Mouse (Mus musculus) bone marrow, adult 2 months (tissue): ENCODE measurements around the gene Rasd1. TPM values are rescaled to one million over a fixed set of nuclear protein-coding genes. Genes with fewer than 3 reads are reported as not detected.
A peak's percentile ranks its signal among the peaks of the same experiment; 100 is the strongest.

Experiments used
- H3K27ac ChIP-seq: fragments of 200-500 bp; 2 replicates; pipeline ENCODE4 v1.5.1; 2012; ENCODE audit warnings: low read depth, mild to moderate bottlenecking, control low read depth, inconsistent platforms, low read length; ENCODE audit not compliant: control insufficient read depth, poor library complexity, insufficient read depth
- H3K4me1 ChIP-seq: fragments of 200-500 bp; 2 replicates; pipeline ENCODE4 v1.6.1; 2011; ENCODE audit warnings: low read length; ENCODE audit not compliant: control insufficient read depth, insufficient read depth
- H3K4me3 ChIP-seq: fragments of 200-500 bp; replicated peaks from 2 replicates; pipeline ENCODE3; 2011; ENCODE audit warnings: mild to moderate bottlenecking, low read depth, low read length, control low read depth; ENCODE audit not compliant: control insufficient read depth
- CTCF ChIP-seq: fragments of 200-500 bp; IDR thresholded peaks from 2 replicates; pipeline ENCODE4 v1.5.1; 2011; ENCODE audit warnings: low read length, control low read depth; ENCODE audit not compliant: control insufficient read depth, insufficient read depth
- POLR2A ChIP-seq: fragments of 200-500 bp; IDR thresholded peaks from 2 replicates; pipeline ENCODE4 v1.6.1; 2011; ENCODE audit warnings: low read depth, mild to moderate bottlenecking, control low read depth, low read length, borderline replicate concordance; ENCODE audit not compliant: control insufficient read depth
- WGBS: fragments of 180-500 bp; shearing (Covaris S2); methylation state at CpG from one replicate; pipeline ENCODE4 v1.1.7; 2018; 5-methylcytosine and 5-hydroxymethylcytosine counted together
- polyA plus RNA-seq: library from polyadenylated mRNA; stranded (reverse); fragments of >200 nt; gene quantifications from 2 replicates; pipeline ENCODE4 v1.2.4, GENCODE M21; 2011; ENCODE audit warnings: low replicate concordance; ENCODE audit not compliant: missing spikeins, insufficient read depth, insufficient read length

Rasd1 gene
- polyA plus RNA-seq = 2.5 TPM in 1 of 2 replicates, not detected in the other

DNA sequence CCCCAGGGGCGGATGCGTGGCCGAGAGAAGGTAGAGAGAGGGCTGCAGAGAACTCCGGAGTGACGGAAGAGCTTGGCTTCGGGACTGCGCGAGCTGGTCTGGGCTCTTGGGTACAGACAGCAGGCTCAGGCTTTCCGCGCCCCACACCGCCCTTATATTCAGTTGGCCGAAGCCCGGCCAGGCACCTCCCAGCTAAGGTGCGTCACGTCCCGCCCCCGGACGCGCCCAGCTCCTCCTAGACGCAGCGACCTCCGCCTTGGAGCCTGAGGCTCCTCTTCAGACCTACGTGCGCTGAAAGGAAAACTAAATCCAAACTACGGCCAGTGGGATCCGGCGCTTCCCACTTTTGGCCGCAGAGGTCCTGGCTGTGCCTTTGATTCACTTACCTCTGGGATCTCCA is at the start of gene Rasd1:
TSS of gene Rasd1 (minus strand) at position 127 of the 400 bp plus-strand sequence.
- Histone ChIP-seq H3K4me1 (no peaks in the 10 kb centered on the region), H3K4me3 (peak within 1 kb of the TSS; percentile 56), H3K27ac (no peak within 1 kb of the TSS)
- TF ChIP-seq CTCF (no peak), POLR2A (peak; percentile 62; the same call in 1 of the 2 replicates)
- under 1% methylated on average over 28 of the region's 28 CpGs for WGBS

GRCm38 (mm10) chr11:60011516-60011915 is 46.8 kb upstream of the Rasd1 start:
- no peak overlapping the region for H3K27ac ChIP-seq
- TF ChIP-seq CTCF (no peak), POLR2A (no peak)
- 86% methylated on average over 3 of the region's 3 CpGs for WGBS

GRCm38 (mm10) chr11:60009451-60009850 is 44.7 kb upstream of the Rasd1 start:
- 86% methylated on average over 3 of the region's 3 CpGs for WGBS
- H3K27ac ChIP-seq = no peak overlapping the region
- H3K4me3 ChIP-seq = no peak overlapping the region
- H3K4me1 ChIP-seq = no peaks in the 10 kb centered on the region
- TF ChIP-seq POLR2A (no peak), CTCF (no peak)

More at GRCm38 (mm10) chr11:60011516-60011915, 46.8 kb upstream of the Rasd1 start:
- Histone ChIP-seq H3K4me1 (no peaks in the 10 kb centered on the region), H3K4me3 (no peak overlapping the region)

- WGBS = 74% methylated on average over 3 of the region's 3 CpGs
- TF ChIP-seq CTCF (no peak), POLR2A (no peak)
- Histone ChIP-seq H3K4me1 (no peaks in the 10 kb centered on the region), H3K27ac (no peak overlapping the region), H3K4me3 (no peak overlapping the region)
Measured at GRCm38 (mm10) chr11:60005866-60006265, 41.1 kb upstream of the Rasd1 start.

DNA sequence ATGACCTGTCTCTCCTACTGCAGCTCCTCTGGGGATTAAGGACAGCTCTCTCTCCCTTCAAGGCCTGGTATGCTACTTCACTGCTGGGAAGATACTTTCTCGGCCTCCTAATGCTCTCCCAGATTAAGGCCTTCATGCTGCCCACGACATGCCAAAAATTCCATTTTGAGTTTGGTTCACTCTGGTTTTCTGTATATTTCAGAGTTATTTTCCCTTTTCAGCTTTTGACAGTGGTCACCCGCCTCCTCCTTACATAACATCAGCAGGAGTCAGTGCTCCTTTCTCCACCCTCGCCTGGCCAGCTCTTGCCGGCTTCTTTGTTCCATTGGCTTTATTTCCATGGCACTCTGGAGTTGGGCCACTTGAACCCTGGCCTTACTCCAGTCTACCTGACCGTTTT is 40.0 kb upstream of the Rasd1 start:
- Histone ChIP-seq H3K4me1 (no peaks in the 10 kb centered on the region), H3K4me3 (no peak overlapping the region), H3K27ac (no peak overlapping the region)
- WGBS = 80% methylated on average over 6 of the region's 6 CpGs
- TF ChIP-seq POLR2A (no peak), CTCF (no peak)

- Histone ChIP-seq H3K4me3 (no peak overlapping the region), H3K4me1 (no peaks in the 10 kb centered on the region), H3K27ac (no peak overlapping the region; the same call in 1 of the 2 replicates)
- no peak for TF ChIP-seq POLR2A
- TF ChIP-seq CTCF = no peak
- 84% methylated on average over 8 of the region's 8 CpGs for WGBS
Measured at GRCm38 (mm10) chr11:60003811-60004210, 39.1 kb upstream of the Rasd1 start.

GRCm38 (mm10) chr11:60001231-60001980 is 36.7 kb upstream of the Rasd1 start:
- WGBS = 76% methylated on average over 5 of the region's 5 CpGs
- TF ChIP-seq CTCF (no peak), POLR2A (no peak)
- H3K27ac ChIP-seq = no peak overlapping the region

GRCm38 (mm10) chr11:59994318-59994717 is 29.6 kb upstream of the Rasd1 start:
- 74% methylated on average over 9 of the region's 9 CpGs for WGBS
- H3K27ac ChIP-seq = no peak overlapping the region
- H3K4me3 ChIP-seq = no peak overlapping the region
- no peaks in the 10 kb centered on the region for H3K4me1 ChIP-seq
- TF ChIP-seq POLR2A (no peak), CTCF (no peak)

More at GRCm38 (mm10) chr11:60001231-60001980, 36.7 kb upstream of the Rasd1 start:
- H3K4me3 ChIP-seq = no peak overlapping the region
- no peaks in the 10 kb centered on the region for H3K4me1 ChIP-seq
